Mouse (Mus musculus) right cerebral cortex, postnatal 14 days (tissue): ENCODE results near the gene 0610012G03Rik.
"Not testable (repeated sequence)": the region's sequence is repeated elsewhere in the genome, so short reads cannot be mapped to it uniquely, and the experiment has no call there.

Experiments used
- DNase-seq: peaks from one replicate; pipeline ENCODE4 v3.0.0; 2022

The 0610012G03Rik gene

GRCm38 (mm10) chr16:31948345-31948774, at the start of gene 0610012G03Rik, which contains the start of gene Ncbp2:
0610012G03Rik (minus strand) TSS chr16:31948494.
Ncbp2 (plus strand) TSS chr16:31948513.
- DNase-seq, result peak; percentile 99

GRCm38 (mm10) chr16:31996371-31996770, 48.1 kb upstream of the 0610012G03Rik start:
- no peak for DNase-seq

- DNase-seq, result no peak
Observed at GRCm38 (mm10) chr16:31993946-31994345, 45.7 kb upstream of the 0610012G03Rik start.

- DNase-seq, result no peak
Observed at GRCm38 (mm10) chr16:31993195-31993594, 44.9 kb upstream of the 0610012G03Rik start.

GRCm38 (mm10) chr16:31992039-31992438, 43.7 kb upstream of the 0610012G03Rik start:
- no peak for DNase-seq

GRCm38 (mm10) chr16:31980946-31981345, 32.7 kb upstream of the 0610012G03Rik start:
- no peak for DNase-seq

GRCm38 (mm10) chr16:31979501-31979900, 31.2 kb upstream of the 0610012G03Rik start:
- no peak for DNase-seq

GRCm38 (mm10) chr16:31975258-31975657, 27.0 kb upstream of the 0610012G03Rik start:
- no peak for DNase-seq

- DNase-seq, result peak; percentile 37
Observed at GRCm38 (mm10) chr16:31963224-31963623, 14.9 kb upstream of the 0610012G03Rik start.

- no peak for DNase-seq
Observed at GRCm38 (mm10) chr16:31947901-31948316, 385 bp downstream of the 0610012G03Rik start.

GRCm38 (mm10) chr16:31947333-31947732, 961 bp downstream of the 0610012G03Rik start:
- no peak for DNase-seq

- DNase-seq, result not testable (repeated sequence)
Observed at GRCm38 (mm10) chr16:31945986-31946385, 2.3 kb downstream of the 0610012G03Rik start.

- DNase-seq, result no peak
Observed at GRCm38 (mm10) chr16:31945372-31945771, 2.9 kb downstream of the 0610012G03Rik start.

GRCm38 (mm10) chr16:31944698-31945255, 3.5 kb downstream of the 0610012G03Rik start:
- no peak for DNase-seq

- peak; percentile 84 for DNase-seq
Observed at GRCm38 (mm10) chr16:31943980-31944379, 4.3 kb downstream of the 0610012G03Rik start.

GRCm38 (mm10) chr16:31940586-31940985, 7.7 kb downstream of the 0610012G03Rik start:
- DNase-seq, result no peak

GRCm38 (mm10) chr16:31938856-31939255, 9.4 kb downstream of the 0610012G03Rik start:
- no peak for DNase-seq

- no peak for DNase-seq
Observed at GRCm38 (mm10) chr16:31936568-31936967, 11.7 kb downstream of the 0610012G03Rik start.

GRCm38 (mm10) chr16:31935091-31935979, 13.0 kb downstream of the 0610012G03Rik start:
- peak; percentile 54 for DNase-seq

GRCm38 (mm10) chr16:31934550-31935010, 13.7 kb downstream of the 0610012G03Rik start:
- DNase-seq, result no peak

- peak; percentile 45 for DNase-seq
Observed at GRCm38 (mm10) chr16:31933751-31934549, 14.3 kb downstream of the 0610012G03Rik start, which contains the start of gene Pigz. Pigz (plus strand) TSS chr16:31933851.

- DNase-seq, result peak; percentile 92
Observed at GRCm38 (mm10) chr16:31932840-31933697, 15.2 kb downstream of the 0610012G03Rik start.
